Mouse (Mus musculus) ES-E14 (cell line): Measurements from ENCODE around the gene Med27.

ENCODE experiments used
- HCFC1 ChIP-seq: IDR thresholded peaks from 2 replicates; pipeline ENCODE4 v1.6.1; 2012; ENCODE audit warnings: low read length, inconsistent platforms, borderline replicate concordance; ENCODE audit not compliant: insufficient read depth
- MAFK ChIP-seq: IDR thresholded peaks from 2 replicates; pipeline ENCODE4 v1.6.1; 2014; ENCODE audit warnings: mild to moderate bottlenecking, low read depth, low read length, inconsistent platforms; ENCODE audit not compliant: insufficient read depth
- ZNF384 ChIP-seq: IDR thresholded peaks from 2 replicates; pipeline ENCODE4 v1.6.1; 2012; ENCODE audit warnings: low read depth, low read length, inconsistent platforms

DNA sequence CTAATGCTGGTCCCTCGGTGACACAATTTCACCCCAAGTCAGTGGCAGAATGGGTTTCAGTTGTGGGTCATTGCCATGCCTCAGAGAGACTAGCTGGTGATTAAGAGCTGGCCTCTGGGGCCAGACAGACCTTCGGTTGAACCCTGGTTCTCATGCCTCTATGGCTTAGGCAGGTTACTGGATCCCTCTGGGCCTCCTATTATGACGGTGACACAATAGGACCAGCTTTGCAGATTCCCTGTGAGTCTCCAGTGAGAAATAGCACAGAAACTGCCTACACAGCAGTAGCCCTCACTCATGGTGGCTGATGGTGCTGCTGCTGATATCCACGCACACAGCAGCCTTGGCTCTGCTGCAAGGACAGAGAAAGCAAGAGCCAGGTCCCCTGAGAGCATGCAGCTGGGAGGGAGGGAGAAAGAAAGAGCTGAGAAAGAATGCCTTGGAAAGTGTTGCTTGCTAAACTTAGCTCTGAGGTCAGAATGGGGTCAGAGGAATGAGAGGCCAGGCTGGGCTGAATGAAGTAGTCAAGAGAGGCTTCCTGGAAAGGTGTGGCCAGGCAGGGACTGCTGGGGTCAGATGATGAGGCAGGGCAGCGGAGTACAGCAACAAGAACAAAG is 226.3 kb downstream of the Med27 start:
- TF ChIP-seq MAFK: no peak
- no peak for TF ChIP-seq HCFC1
- no peak for TF ChIP-seq ZNF384
